Mouse (Mus musculus) left cerebral cortex, postnatal 25 days (tissue): ENCODE data around the gene Smim1. TPM values are rescaled to one million over a fixed set of nuclear protein-coding genes. Genes with fewer than 3 reads are reported as not detected.

Source experiments
- DNase-seq, 2 experiments: peaks; one replicate each; pipeline ENCODE4 v3.0.0; 2022; ENCODE audit warnings: low spot score in 2 of 2, mixed read lengths in 1 of 2
- intact Hi-C: fragments of 180-260 bp; cut with DNase I; formaldehyde crosslinking; loops from one replicate; pipeline ENCODE4 v1.15.1; 2025
- total RNA-seq, 2 experiments: library from RNA; stranded (reverse); gene quantifications; 2 replicates each; pipeline ENCODE4 v1.2.3; 2021

The Smim1 gene
- total RNA-seq, 2 experiments from 2014 or later = 9.4 to 9.8 TPM

- peak; percentile 97 for DNase-seq
- intact Hi-C loops = loop anchor here (1.0 to 2.0 kb wide), 2 partner anchors 17 to 36 kb away; partner anchors contain the start of genes A430005L14Rik and Lrrc47
These were observed 51.4 kb downstream of the Smim1 start, which contains the start of the genes Dffb and Cep104 for GRCm38 (mm10) chr4:153974431-153975291. Gene Dffb, minus strand, starts transcription at chr4:153975126. Gene Cep104, plus strand, starts transcription at chr4:153975194.

Other genes starting within 250 kb of the Smim1 start
- 10 to 100 TPM; 25.9 to 29.3 TPM for gene A430005L14Rik, start 69.0 kb downstream of the Smim1 start, total RNA-seq
- gene Dffb, start 51.1 kb downstream of the Smim1 start, total RNA-seq = 10 to 100 TPM in 1 of 2 experiments, 1 to 10 TPM in 1; 9.3 to 12.8 TPM
- 10 to 100 TPM; 32.3 to 32.6 TPM for gene Cep104, start 51.0 kb downstream of the Smim1 start, total RNA-seq
- gene Lrrc47, start 14.5 kb downstream of the Smim1 start, total RNA-seq = 10 to 100 TPM; 53.6 to 63.3 TPM
- gene Ccdc27, start 16.4 kb upstream of the Smim1 start, total RNA-seq = not detected
- gene Trp73, start 114.0 kb upstream of the Smim1 start, total RNA-seq = under 1 TPM; 0.30 to 0.50 TPM
- gene Wrap73, start 116.1 kb upstream of the Smim1 start, total RNA-seq = 10 to 100 TPM; 30.7 to 34.8 TPM
- gene Tprgl, start 134.4 kb upstream of the Smim1 start, total RNA-seq = 100 to 1,000 TPM; 151 to 153 TPM
- gene Megf6, start 144.5 kb upstream of the Smim1 start, total RNA-seq = 1 to 10 TPM; 3.6 to 5.8 TPM